Mouse (Mus musculus) midbrain, embryonic 13.5 days (tissue): ENCODE measurements around the gene Cep295. TPM values are rescaled to one million over a fixed set of nuclear protein-coding genes. Genes with fewer than 3 reads are reported as not detected.
"Not testable (repeated sequence)": the region's sequence is repeated elsewhere in the genome, so short reads cannot be mapped to it uniquely, and the experiment has no call there.

Experiments
- ATAC-seq: fragments of 200-750 bp; cut with Nextera tagmentation; 2 replicates; pipeline ENCODE4 v1.8.0; 2017; ENCODE audit warnings: mild to moderate bottlenecking, moderate TSS enrichment, moderate library complexity
- H3K27ac ChIP-seq: fragments of 300-500 bp; sonication (generic); 2 replicates; pipeline ENCODE4 v1.5.1; 2015; ENCODE audit warnings: inconsistent platforms, mild to moderate bottlenecking, moderate library complexity
- H3K27me3 ChIP-seq: fragments of 300-500 bp; sonication (generic); 2 replicates; pipeline ENCODE4 v1.6.1; 2015; ENCODE audit warnings: mild to moderate bottlenecking, inconsistent platforms
- H3K36me3 ChIP-seq: fragments of 300-500 bp; sonication (generic); 2 replicates; pipeline ENCODE4 v1.6.1; 2015; ENCODE audit warnings: mild to moderate bottlenecking, inconsistent platforms
- H3K4me1 ChIP-seq: fragments of 300-500 bp; sonication (generic); replicated peaks from 2 replicates; pipeline ENCODE4 v1.6.1; 2015; ENCODE audit warnings: inconsistent platforms
- H3K4me2 ChIP-seq: fragments of 300-500 bp; sonication (generic); replicated peaks from 2 replicates; pipeline ENCODE4 v1.6.1; 2015; ENCODE audit warnings: moderate library complexity, mild to moderate bottlenecking, inconsistent platforms
- H3K4me3 ChIP-seq: fragments of 300-500 bp; sonication (generic); replicated peaks from 2 replicates; pipeline ENCODE4 v1.5.1; 2015; ENCODE audit warnings: mild to moderate bottlenecking, inconsistent platforms
- H3K9ac ChIP-seq: fragments of 300-500 bp; sonication (generic); replicated peaks from 2 replicates; pipeline ENCODE4 v1.6.1; 2015; ENCODE audit warnings: mild to moderate bottlenecking, inconsistent platforms
- H3K9me3 ChIP-seq: fragments of 300-500 bp; sonication (generic); 2 replicates; pipeline ENCODE4 v1.6.1; 2016; ENCODE audit warnings: mild to moderate bottlenecking, inconsistent platforms
- WGBS: fragments of 180-500 bp; shearing (Covaris S2); methylation state at CpG from one replicate; pipeline ENCODE4 v1.1.7; 2015; 5-methylcytosine and 5-hydroxymethylcytosine counted together
- polyA plus RNA-seq: library from polyadenylated mRNA; unstranded; fragments of >200 nt; fragmentation: Nextera tagmentation; extraction: Ambion mirVana; gene quantifications from 2 replicates; pipeline ENCODE4 v1.2.1, GENCODE M21; 2015

The Cep295 gene
- polyA plus RNA-seq, 1 experiment from 2014 or later, result 18.5 TPM

GRCm38 (mm10) chr9:15305503-15306397, 51.8 kb downstream of the Cep295 start, which contains the start of gene Taf1d:
Taf1d (plus strand) TSS chr9:15306214.
- 12% methylated on average over 45 of the region's 45 CpGs for WGBS
- H3K4me3 ChIP-seq, result peak within 1 kb of the TSS; percentile 77
- peak; percentile 99 for ATAC-seq
- H3K27ac ChIP-seq, result peak within 1 kb of the TSS; percentile 89
- no peaks in the 10 kb centered on the region for H3K9me3 ChIP-seq
- peaks cover 24% of the 10 kb centered on the region for H3K36me3 ChIP-seq
- H3K4me2 ChIP-seq, result peak within 1 kb of the TSS; percentile 91
- no peaks in the 10 kb centered on the region for H3K27me3 ChIP-seq
- peaks cover 37% of the 10 kb centered on the region for H3K4me1 ChIP-seq
- peak within 1 kb of the TSS; percentile 92 for H3K9ac ChIP-seq

- Histone ChIP-seq H3K9ac (no peak overlapping the region), H3K27ac (no peak overlapping the region), H3K9me3 (no peaks in the 10 kb centered on the region), H3K4me2 (no peak overlapping the region), H3K4me3 (no peak overlapping the region), H3K4me1 (peaks cover 15% of the 10 kb centered on the region), H3K36me3 (no peaks in the 10 kb centered on the region), H3K27me3 (no peaks in the 10 kb centered on the region)
- no peak for ATAC-seq
- WGBS, result 80% methylated on average over 2 of the region's 2 CpGs
Measured at GRCm38 (mm10) chr9:15302881-15303280, 54.7 kb downstream of the Cep295 start.

- not testable (repeated sequence) for ATAC-seq, H3K9me3 ChIP-seq, H3K4me1 ChIP-seq, H3K36me3 ChIP-seq, H3K4me2 ChIP-seq, H3K9ac ChIP-seq, H3K27me3 ChIP-seq, H3K27ac ChIP-seq, H3K4me3 ChIP-seq
- WGBS, result 78% methylated on average over 6 of the region's 6 CpGs
Measured at GRCm38 (mm10) chr9:15302006-15302405, 55.6 kb downstream of the Cep295 start.

GRCm38 (mm10) chr9:15301399-15301798, 56.2 kb downstream of the Cep295 start:
- H3K4me3 ChIP-seq, result no peak overlapping the region
- H3K4me1 ChIP-seq, result peaks cover 2% of the 10 kb centered on the region; the same call in 1 of the 2 replicates
- WGBS, result 75% methylated on average over 6 of the region's 6 CpGs
- no peak overlapping the region for H3K27ac ChIP-seq
- H3K9me3 ChIP-seq, result no peaks in the 10 kb centered on the region
- H3K27me3 ChIP-seq, result no peaks in the 10 kb centered on the region
- H3K4me2 ChIP-seq, result no peak overlapping the region
- ATAC-seq, result no peak
- no peaks in the 10 kb centered on the region; the same call in 1 of the 2 replicates for H3K36me3 ChIP-seq
- H3K9ac ChIP-seq, result no peak overlapping the region

- H3K9me3 ChIP-seq, result no peaks in the 10 kb centered on the region
- H3K4me2 ChIP-seq, result no peak overlapping the region
- H3K27me3 ChIP-seq, result no peaks in the 10 kb centered on the region
- no peak overlapping the region for H3K27ac ChIP-seq
- H3K9ac ChIP-seq, result no peak overlapping the region
- H3K4me3 ChIP-seq, result no peak overlapping the region
- no peaks in the 10 kb centered on the region; the same call in 1 of the 2 replicates for H3K4me1 ChIP-seq
- WGBS, result 84% methylated on average over 5 of the region's 5 CpGs
- H3K36me3 ChIP-seq, result no peaks in the 10 kb centered on the region; the same call in 1 of the 2 replicates
- ATAC-seq, result no peak
Measured at GRCm38 (mm10) chr9:15300056-15300455, 57.5 kb downstream of the Cep295 start.

- peaks cover 3% of the 10 kb centered on the region; the same call in 1 of the 2 replicates for H3K36me3 ChIP-seq
- no peaks in the 10 kb centered on the region for H3K9me3 ChIP-seq
- WGBS, result 64% methylated on average over 2 of the region's 2 CpGs
- no peaks in the 10 kb centered on the region for H3K27me3 ChIP-seq
- no peak overlapping the region for H3K4me3 ChIP-seq
- no peak overlapping the region for H3K9ac ChIP-seq
- H3K4me1 ChIP-seq, result no peaks in the 10 kb centered on the region
- no peak for ATAC-seq
- no peak overlapping the region for H3K27ac ChIP-seq
- no peak overlapping the region for H3K4me2 ChIP-seq
Measured at GRCm38 (mm10) chr9:15298451-15298850, 59.1 kb downstream of the Cep295 start.

- Histone ChIP-seq H3K4me1 (no peaks in the 10 kb centered on the region), H3K9me3 (no peaks in the 10 kb centered on the region), H3K27me3 (no peaks in the 10 kb centered on the region), H3K36me3 (peaks cover 3% of the 10 kb centered on the region; the same call in 1 of the 2 replicates), H3K4me3 (no peak overlapping the region), H3K4me2 (no peak overlapping the region), H3K9ac (no peak overlapping the region), H3K27ac (no peak overlapping the region)
- no peak for ATAC-seq
- WGBS, result 89% methylated on average over 7 of the region's 7 CpGs
Measured at GRCm38 (mm10) chr9:15297112-15297511, 60.5 kb downstream of the Cep295 start.

- H3K4me2 ChIP-seq, result no peak overlapping the region
- no peak for ATAC-seq
- H3K4me3 ChIP-seq, result no peak overlapping the region
- H3K4me1 ChIP-seq, result no peaks in the 10 kb centered on the region
- H3K9me3 ChIP-seq, result no peaks in the 10 kb centered on the region
- no peaks in the 10 kb centered on the region for H3K27me3 ChIP-seq
- no peak overlapping the region for H3K9ac ChIP-seq
- no peak overlapping the region for H3K27ac ChIP-seq
- 88% methylated on average over 6 of the region's 6 CpGs for WGBS
- peaks cover 31% of the 10 kb centered on the region for H3K36me3 ChIP-seq
Measured at GRCm38 (mm10) chr9:15289251-15289650, 68.3 kb downstream of the Cep295 start.

GRCm38 (mm10) chr9:15288402-15288801, 69.2 kb downstream of the Cep295 start:
- Histone ChIP-seq H3K4me2 (no peak overlapping the region), H3K27ac (no peak overlapping the region), H3K4me1 (no peaks in the 10 kb centered on the region), H3K36me3 (peaks cover 28% of the 10 kb centered on the region), H3K27me3 (no peaks in the 10 kb centered on the region), H3K9ac (no peak overlapping the region), H3K4me3 (no peak overlapping the region), H3K9me3 (no peaks in the 10 kb centered on the region)
- 90% methylated on average over 3 of the region's 3 CpGs for WGBS
- ATAC-seq, result no peak

- ATAC-seq, result no peak
- peaks cover 28% of the 10 kb centered on the region for H3K36me3 ChIP-seq
- H3K4me2 ChIP-seq, result no peak overlapping the region
- WGBS, result 49% methylated on average over 6 of the region's 6 CpGs
- no peak overlapping the region for H3K9ac ChIP-seq
- no peaks in the 10 kb centered on the region for H3K9me3 ChIP-seq
- H3K4me3 ChIP-seq, result no peak overlapping the region
- H3K27ac ChIP-seq, result no peak overlapping the region
- H3K27me3 ChIP-seq, result no peaks in the 10 kb centered on the region
- H3K4me1 ChIP-seq, result no peaks in the 10 kb centered on the region
Measured at GRCm38 (mm10) chr9:15287846-15288245, 69.7 kb downstream of the Cep295 start.

GRCm38 (mm10) chr9:15285443-15285842, 72.1 kb downstream of the Cep295 start:
- H3K36me3 ChIP-seq, result peaks cover 24% of the 10 kb centered on the region
- peaks cover 9% of the 10 kb centered on the region for H3K4me1 ChIP-seq
- no peak for ATAC-seq
- no peak overlapping the region for H3K9ac ChIP-seq
- no peak overlapping the region for H3K27ac ChIP-seq
- no peak overlapping the region for H3K4me2 ChIP-seq
- no peaks in the 10 kb centered on the region for H3K9me3 ChIP-seq
- H3K4me3 ChIP-seq, result no peak overlapping the region
- 69% methylated on average over 3 of the region's 3 CpGs for WGBS
- no peaks in the 10 kb centered on the region for H3K27me3 ChIP-seq

GRCm38 (mm10) chr9:15280491-15280879, 77.1 kb downstream of the Cep295 start:
- Histone ChIP-seq H3K4me3 (peak overlapping the region; percentile 98), H3K4me2 (peak overlapping the region; percentile 87), H3K27ac (peak overlapping the region; percentile 15; the same call in 1 of the 2 replicates), H3K27me3 (no peaks in the 10 kb centered on the region), H3K36me3 (peaks cover 15% of the 10 kb centered on the region), H3K9me3 (no peaks in the 10 kb centered on the region), H3K4me1 (peaks cover 28% of the 10 kb centered on the region), H3K9ac (peak overlapping the region; percentile 78)
- 42% methylated on average over 5 of the region's 5 CpGs for WGBS
- peak; percentile 9 for ATAC-seq
